Mouse (Mus musculus) urinary bladder, postnatal 14 days (tissue): Measurements from ENCODE around the gene Tmem37.

ENCODE experiments used
- DNase-seq: peaks from one replicate; pipeline ENCODE4 v3.0.0; 2021; ENCODE audit warnings: low spot score

Gene Tmem37

GRCm38 (mm10) chr1:120073519-120074306 lies at the start of gene Tmem37:
Gene Tmem37 (minus strand): TSS chr1:120074074.
- DNase-seq = peak; percentile 74

- DNase-seq = no peak
These were observed 48.9 kb upstream of the Tmem37 start for GRCm38 (mm10) chr1:120122634-120123383.

DNA sequence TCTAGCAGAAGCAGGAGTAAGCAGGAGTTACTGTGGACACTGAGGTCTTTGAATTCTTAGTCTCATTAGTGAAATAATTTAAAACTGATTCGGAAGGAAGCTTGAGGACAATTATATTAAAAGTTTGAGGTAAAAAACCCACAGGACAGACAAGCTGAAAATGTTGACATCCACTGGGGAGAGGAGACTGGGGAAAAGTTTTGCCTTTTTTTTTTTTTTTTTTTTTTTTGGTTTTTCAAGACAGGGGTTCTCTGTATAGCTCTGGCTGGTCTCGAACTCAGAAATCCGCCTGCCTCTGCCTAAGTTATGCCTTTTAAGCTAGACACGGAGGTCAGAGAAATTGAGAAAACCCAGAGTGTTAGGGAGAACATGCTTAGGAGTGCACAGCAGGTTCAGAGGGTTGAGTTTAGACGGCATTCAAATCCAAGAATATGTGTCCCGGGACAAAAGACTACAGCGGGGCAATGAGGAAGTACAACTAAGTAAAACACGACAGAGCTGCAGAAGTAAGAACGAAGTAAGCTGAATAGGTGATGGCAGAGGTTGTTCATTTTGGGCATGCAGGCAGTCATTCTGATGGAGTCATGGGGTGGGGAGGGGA lies 48.2 kb upstream of the Tmem37 start:
- DNase-seq = no peak

GRCm38 (mm10) chr1:120120969-120121811 lies 47.3 kb upstream of the Tmem37 start, which contains the start of the genes Dbi and 3110009E18Rik:
Gene Dbi (minus strand): TSS chr1:120121078.
Gene 3110009E18Rik (plus strand): TSS chr1:120121187.
- DNase-seq = peak; percentile 99

DNA sequence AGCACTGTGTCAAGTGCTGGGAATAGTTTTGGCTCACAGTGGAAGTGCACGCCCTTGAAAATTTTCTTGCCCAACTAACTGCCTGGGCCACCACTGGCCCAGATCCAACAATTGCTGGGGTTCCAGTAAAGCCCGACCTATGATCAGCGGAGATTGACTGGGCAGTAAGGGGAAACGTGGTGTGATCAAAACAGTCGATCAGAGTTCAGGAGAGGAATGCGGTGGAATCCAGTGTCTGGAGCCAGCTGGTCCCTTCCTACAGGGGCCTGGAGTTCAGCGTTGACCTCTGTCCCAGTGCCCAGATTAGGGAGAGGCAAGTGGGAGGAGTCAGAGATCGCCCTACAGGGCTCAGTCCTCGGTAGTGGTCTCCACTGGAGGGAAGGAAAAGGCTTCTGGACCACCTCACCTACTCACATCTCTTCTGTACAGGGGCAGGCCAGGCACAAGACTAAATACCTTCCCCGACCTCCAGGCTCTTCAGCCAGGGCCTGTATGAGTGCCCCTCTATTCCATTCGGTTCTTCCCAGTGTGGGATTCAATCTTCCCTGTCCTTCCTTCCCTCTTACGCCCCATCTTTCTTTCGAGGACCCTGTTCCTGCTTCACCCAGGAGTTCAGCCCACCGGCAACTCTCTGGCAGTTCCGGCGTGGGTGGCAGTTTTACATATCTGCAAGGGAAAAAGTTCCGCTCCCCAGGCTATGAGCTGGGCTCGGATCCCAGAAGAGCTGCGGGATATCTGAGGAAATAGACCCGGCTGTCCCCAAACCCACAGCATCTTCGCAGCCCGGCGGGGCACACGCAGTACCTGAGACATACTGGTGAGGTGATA lies 46.5 kb upstream of the Tmem37 start:
- peak; percentile 48 for DNase-seq

- peak; percentile 20 for DNase-seq
These were observed 45.5 kb upstream of the Tmem37 start for GRCm38 (mm10) chr1:120119389-120119788.

- DNase-seq = no peak
These were observed 45.0 kb upstream of the Tmem37 start for GRCm38 (mm10) chr1:120118854-120119253.

GRCm38 (mm10) chr1:120116106-120116505 lies 42.2 kb upstream of the Tmem37 start:
- DNase-seq = no peak

- DNase-seq = no peak
These were observed 41.8 kb upstream of the Tmem37 start for GRCm38 (mm10) chr1:120115671-120116081.

- no peak for DNase-seq
These were observed 38.6 kb upstream of the Tmem37 start for GRCm38 (mm10) chr1:120112251-120113187.

GRCm38 (mm10) chr1:120111766-120112165 lies 37.9 kb upstream of the Tmem37 start:
- DNase-seq = no peak

- DNase-seq = no peak
These were observed 36.0 kb upstream of the Tmem37 start for GRCm38 (mm10) chr1:120109741-120110432.

DNA sequence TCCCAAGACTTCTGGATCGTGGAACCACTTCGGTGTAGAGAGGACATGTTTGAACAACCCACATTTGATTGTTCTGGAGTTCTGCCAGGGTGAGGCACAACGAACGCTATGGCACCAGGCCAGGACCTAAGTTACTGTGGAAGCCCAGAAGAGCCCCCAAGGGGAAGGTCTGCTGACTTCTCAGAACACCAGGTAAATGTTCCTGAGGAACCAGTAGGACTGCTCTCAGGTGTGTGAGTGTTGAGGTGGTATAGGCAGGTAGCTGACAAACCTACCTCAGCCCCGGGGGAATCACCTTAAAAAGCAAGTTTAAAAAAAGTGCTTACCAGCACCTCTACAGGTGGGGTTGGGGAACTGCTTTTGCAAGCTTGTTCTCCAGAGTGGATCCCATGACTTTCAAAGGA lies 31.7 kb upstream of the Tmem37 start:
- DNase-seq = peak; percentile 80

- DNase-seq = no peak
These were observed 27.3 kb upstream of the Tmem37 start for GRCm38 (mm10) chr1:120101227-120101609.

DNA sequence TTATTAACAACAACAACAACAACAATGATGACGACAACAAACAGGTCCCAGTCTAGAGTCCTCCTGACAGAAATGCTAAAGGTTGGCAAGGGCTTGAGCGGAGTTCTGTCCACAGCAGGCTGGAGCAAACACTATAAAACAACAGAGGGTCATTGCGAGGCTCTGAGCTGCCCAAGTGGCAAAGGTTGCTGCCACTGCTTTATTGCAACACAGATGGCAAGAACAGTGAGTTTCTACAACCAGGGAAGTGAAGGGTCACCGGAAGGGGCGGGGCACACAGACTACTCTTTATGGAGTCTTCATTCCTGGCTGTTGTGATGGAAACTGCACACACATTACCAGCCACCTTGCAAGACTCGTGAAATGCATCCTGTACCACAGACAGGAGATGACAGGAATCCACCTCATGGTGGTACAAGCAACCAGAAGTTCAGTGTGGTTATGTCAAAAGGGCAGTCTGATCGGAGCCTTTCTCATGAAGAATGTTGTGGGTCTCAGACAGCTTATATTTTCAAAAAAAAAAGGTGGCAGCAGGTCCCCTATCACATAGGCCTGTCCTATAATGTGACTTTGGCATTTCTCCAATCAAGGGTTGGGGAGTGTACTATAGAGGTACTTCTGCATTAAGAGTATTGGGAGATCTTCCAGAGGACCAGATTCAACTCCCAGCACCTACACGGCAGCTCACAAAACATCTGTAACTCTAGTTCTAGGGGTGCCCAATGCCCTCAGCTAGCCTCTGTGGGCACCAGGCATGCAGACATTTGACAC lies 26.8 kb upstream of the Tmem37 start:
- DNase-seq = no peak

- no peak for DNase-seq
These were observed 25.6 kb upstream of the Tmem37 start for GRCm38 (mm10) chr1:120099483-120099882.

DNA sequence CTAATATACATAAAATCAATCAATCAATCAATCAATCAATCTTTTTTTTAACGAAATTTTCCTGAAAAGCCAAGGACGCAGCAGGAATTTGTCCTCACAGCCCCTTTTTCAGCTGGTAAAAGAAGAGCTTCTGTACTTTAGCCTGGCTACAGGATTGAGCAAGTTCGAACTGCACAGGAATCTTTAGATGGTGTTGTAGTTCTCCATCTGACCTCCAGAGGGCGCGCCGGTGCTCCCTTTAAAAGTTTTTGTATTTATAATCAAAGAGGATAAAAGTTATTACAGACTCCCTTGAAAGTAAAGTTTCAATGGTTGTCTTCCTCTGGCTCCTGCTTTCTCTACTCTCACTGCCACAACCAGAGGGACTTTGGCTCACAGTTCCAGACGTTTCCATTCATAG lies 24.5 kb upstream of the Tmem37 start:
- peak; percentile 72 for DNase-seq

DNA sequence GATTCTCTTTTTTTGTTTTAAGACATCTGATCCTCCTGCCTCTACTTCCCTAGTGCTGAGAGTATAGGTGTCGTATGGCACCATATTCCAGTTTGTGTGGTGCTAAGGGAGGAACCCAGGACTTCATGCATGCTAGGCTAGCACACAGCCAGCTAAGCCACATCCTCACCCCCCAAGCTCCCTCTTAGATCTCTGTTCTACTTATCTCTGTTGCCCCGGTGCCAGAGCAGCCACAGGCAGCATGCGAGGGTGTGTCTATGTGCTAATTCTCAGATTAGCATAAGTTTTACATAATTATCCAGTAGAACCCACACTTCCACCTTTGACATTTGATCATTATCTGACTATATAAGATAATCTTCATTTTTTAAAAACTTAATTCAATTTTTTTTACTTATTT lies 21.0 kb upstream of the Tmem37 start:
- no peak for DNase-seq
